Mouse (Mus musculus) limb, embryonic 10.5 days (tissue): Measurements from ENCODE around the gene Smarca5. TPM values are rescaled to one million over a fixed set of nuclear protein-coding genes. Genes with fewer than 3 reads are reported as not detected.
A peak's percentile ranks its signal among the peaks of the same experiment; 100 is the strongest.

Experiments used
- DNase-seq: peaks from one replicate; pipeline ENCODE4 v3.0.0-alpha.2; 2017; ENCODE audit warnings: low spot score
- H3K27ac ChIP-seq: fragments of 300-500 bp; sonication (generic); 2 replicates; pipeline ENCODE4 v1.5.1; 2016; ENCODE audit warnings: mild to moderate bottlenecking
- H3K27me3 ChIP-seq: fragments of 300-500 bp; sonication (generic); 2 replicates; pipeline ENCODE4 v1.6.1; 2016; ENCODE audit warnings: low read depth, mild to moderate bottlenecking; ENCODE audit not compliant: poor library complexity, severe bottlenecking
- H3K36me3 ChIP-seq: fragments of 300-500 bp; sonication (generic); 2 replicates; pipeline ENCODE4 v1.6.1; 2016; ENCODE audit warnings: mild to moderate bottlenecking, moderate library complexity
- H3K4me1 ChIP-seq: fragments of 300-500 bp; sonication (generic); 2 replicates; pipeline ENCODE4 v1.6.1; 2016
- H3K4me3 ChIP-seq: fragments of 300-500 bp; sonication (generic); 2 replicates; pipeline ENCODE4 v1.5.1; 2016; ENCODE audit warnings: mild to moderate bottlenecking, moderate library complexity
- H3K9me3 ChIP-seq: fragments of 300-500 bp; sonication (generic); replicated peaks from 2 replicates; pipeline ENCODE4 v1.6.1; 2016; ENCODE audit warnings: mild to moderate bottlenecking
- WGBS: fragments of 180-500 bp; shearing (Covaris S2); methylation state at CpG from one replicate; pipeline ENCODE4 v1.1.7; 2016; 5-methylcytosine and 5-hydroxymethylcytosine counted together
- polyA plus RNA-seq: library from polyadenylated mRNA; unstranded; fragments of >200 nt; fragmentation: Nextera tagmentation; extraction: Ambion mirVana; gene quantifications from 2 replicates; pipeline ENCODE4 v1.2.1, GENCODE M21; 2016

Gene Smarca5
- polyA plus RNA-seq, 1 experiment from 2014 or later: 110 TPM

DNA sequence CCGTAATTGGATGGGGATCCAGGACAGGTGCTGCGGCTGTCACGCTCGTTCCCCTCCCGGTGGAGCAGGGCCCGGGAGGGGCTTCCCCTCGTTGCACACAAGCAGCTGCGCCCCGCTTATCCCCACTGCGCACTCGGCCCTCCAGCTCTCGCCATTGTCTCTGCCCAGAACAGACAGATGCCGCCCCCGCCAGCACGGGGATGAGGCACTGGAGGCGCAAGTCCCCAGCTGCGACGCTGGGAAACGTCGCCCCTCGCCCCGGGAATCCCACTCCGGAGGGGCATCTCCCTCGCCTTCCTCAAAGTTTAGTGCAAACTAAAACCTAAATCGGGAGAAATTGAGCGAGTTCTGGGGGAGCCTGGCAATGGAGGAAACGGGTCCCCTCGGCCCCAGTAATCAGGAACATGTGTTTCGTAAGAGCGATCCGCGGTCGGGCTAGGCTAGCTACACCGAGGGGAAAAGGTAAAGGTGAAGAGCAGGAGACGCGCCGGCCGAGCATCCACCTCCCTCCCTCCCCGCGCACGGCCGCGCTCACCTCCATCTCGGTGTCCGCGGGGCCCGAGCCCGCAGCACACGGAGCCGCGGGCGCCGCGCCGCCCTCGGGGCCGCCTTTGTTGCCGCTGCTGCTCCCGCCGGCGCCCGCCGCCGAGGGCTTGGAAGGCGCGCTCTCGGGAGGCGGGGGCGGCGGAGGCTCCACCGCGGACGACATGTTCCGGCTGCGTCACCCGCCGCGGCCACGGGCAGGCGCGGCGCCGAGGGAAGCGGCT is 726 bp downstream of the Smarca5 start:
- H3K36me3 ChIP-seq: peaks cover 27% of the 10 kb centered on the region
- peak overlapping the region; percentile 93 for H3K4me3 ChIP-seq
- DNase-seq: peak; percentile 74
- H3K9me3 ChIP-seq: no peaks in the 10 kb centered on the region
- peaks cover 8% of the 10 kb centered on the region for H3K4me1 ChIP-seq
- H3K27me3 ChIP-seq: no peaks in the 10 kb centered on the region
- under 1% methylated on average over 77 of the region's 84 CpGs for WGBS
- H3K27ac ChIP-seq: peak overlapping the region; percentile 97

DNA sequence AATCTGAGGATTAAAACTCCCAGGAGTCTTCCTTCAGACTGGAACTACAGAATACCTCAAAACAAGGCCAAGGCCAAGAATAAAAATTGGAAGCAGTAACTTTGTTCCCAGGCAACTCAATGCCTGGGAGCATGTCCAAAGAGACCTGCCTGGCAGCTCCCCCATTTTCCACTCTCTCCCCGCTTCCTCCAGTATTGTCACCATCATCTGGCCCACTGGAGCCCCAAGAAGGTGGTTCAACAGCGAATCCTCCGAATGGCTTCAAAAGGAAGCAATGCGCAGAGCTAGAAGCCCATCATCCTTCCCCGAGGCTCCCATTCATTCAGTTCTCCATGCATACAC is 1.3 kb downstream of the Smarca5 start:
- under 1% methylated on average over 5 of the region's 5 CpGs for WGBS
- H3K4me1 ChIP-seq: peaks cover 8% of the 10 kb centered on the region
- no peaks in the 10 kb centered on the region for H3K9me3 ChIP-seq
- H3K27ac ChIP-seq: peak overlapping the region; percentile 97
- peaks cover 33% of the 10 kb centered on the region for H3K36me3 ChIP-seq
- DNase-seq: no peak
- H3K4me3 ChIP-seq: peak overlapping the region; percentile 93
- H3K27me3 ChIP-seq: no peaks in the 10 kb centered on the region

DNA sequence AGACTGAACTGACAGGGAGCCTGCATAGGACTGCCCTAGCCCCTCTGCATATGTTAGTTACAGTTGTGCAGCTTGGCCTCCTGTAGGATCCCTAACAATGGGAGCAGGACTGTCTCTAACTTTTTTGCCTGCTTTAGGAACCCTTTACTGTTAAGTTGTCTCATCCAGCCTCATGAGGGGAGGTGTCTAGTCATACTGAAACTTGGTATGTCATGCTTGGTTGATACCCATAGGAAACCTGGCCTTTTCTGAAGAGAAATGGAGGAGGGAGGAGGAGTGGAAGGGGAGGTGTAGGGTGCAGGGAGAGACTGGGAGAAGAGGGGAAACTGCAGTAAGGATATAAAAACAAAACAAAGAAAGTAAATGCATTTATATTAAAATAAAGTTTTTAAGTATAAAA is 7.0 kb downstream of the Smarca5 start:
- H3K4me3 ChIP-seq: no peak overlapping the region
- H3K9me3 ChIP-seq: no peaks in the 10 kb centered on the region
- no peak for DNase-seq
- peaks cover 90% of the 10 kb centered on the region for H3K36me3 ChIP-seq
- no peaks in the 10 kb centered on the region for H3K27me3 ChIP-seq
- no peak overlapping the region for H3K27ac ChIP-seq
- H3K4me1 ChIP-seq: peaks cover 1% of the 10 kb centered on the region

DNA sequence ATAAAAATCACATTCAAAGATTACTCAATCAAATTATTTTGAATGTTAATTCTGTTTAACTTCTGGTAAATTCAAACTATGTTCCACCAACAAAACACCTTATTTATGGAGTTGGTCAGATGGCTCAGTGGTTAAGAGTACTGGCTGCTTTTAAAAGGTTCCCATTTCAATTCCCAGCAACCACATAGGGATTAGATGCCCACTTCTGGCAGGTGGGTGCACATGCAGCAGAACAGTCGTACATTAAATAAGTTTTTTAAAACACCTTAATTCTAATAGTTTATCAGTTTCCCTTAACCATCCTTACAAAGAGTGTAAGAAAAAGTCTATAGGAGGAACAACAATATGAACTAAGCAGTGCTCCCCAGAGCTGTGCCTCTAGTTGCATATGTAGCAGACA is 24.8 kb downstream of the Smarca5 start:
- Histone ChIP-seq H3K4me3 (no peak overlapping the region), H3K9me3 (no peaks in the 10 kb centered on the region), H3K4me1 (no peaks in the 10 kb centered on the region), H3K27ac (no peak overlapping the region), H3K27me3 (no peaks in the 10 kb centered on the region), H3K36me3 (peaks cover 99% of the 10 kb centered on the region)
- 98% methylated on average over 1 of the region's 1 CpGs for WGBS
- no peak for DNase-seq

DNA sequence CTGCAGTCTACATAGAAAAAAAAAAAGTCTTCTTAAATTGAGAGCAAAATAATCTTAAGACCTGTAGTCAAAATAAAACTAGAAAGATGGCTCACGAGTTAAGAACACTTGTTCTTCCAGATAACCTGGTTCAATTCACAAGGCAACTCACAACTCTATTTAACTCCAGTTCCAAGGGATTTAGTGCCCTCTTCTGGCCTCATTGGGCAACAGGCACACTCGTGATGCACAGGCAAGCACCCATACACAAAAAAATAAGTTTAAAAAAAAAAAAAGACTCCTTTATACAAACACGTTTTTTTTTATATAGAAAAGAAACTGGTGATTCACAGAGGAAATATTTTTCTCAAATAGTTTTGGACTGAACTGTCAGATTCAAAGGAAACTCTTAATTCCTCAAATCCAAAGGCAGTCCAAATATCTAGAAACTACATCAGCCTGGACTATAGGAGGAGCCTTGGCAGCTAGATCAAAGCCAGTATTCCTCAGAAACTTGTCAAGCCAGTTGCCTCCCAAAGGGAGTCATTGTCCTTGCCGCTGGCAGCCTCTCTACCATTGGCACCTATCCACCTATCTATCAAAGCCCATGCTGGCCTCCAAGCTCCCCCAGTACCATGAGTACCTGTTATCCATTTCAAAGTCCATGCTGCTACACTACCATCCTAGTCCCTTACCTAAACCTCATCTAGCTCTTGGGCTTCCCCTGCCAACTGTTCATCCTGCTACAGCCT is 28.5 kb downstream of the Smarca5 start:
- no peaks in the 10 kb centered on the region for H3K9me3 ChIP-seq
- WGBS: 83% methylated on average over 4 of the region's 4 CpGs
- no peaks in the 10 kb centered on the region for H3K27me3 ChIP-seq
- H3K4me1 ChIP-seq: no peaks in the 10 kb centered on the region
- H3K4me3 ChIP-seq: no peak overlapping the region
- no peak for DNase-seq
- H3K27ac ChIP-seq: no peak overlapping the region
- H3K36me3 ChIP-seq: peaks cover 99% of the 10 kb centered on the region

DNA sequence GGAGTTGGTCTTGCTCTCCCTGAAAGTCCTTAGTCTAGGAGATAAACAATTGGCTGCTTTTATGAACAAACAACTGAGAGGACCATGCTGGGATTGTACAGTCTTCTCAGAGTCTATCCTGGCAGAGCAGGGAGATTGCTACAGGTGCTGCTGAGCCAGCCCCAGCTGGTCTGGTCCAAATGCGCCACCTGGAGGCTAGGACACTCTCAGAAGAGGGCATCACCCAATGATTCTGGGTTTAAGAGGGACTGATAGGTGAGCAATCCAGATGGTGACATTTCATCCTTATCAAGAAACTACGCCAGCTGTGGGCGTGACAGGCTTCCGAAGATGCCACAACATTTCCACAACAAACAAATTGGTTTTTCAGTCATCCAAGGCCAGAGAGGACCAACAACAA is 51.2 kb downstream of the Smarca5 start:
- Histone ChIP-seq H3K4me3 (no peak overlapping the region), H3K36me3 (no peaks in the 10 kb centered on the region), H3K4me1 (no peaks in the 10 kb centered on the region), H3K9me3 (no peaks in the 10 kb centered on the region), H3K27ac (no peak overlapping the region), H3K27me3 (no peaks in the 10 kb centered on the region)
- DNase-seq: peak; percentile 74
- 48% methylated on average over 4 of the region's 4 CpGs for WGBS

DNA sequence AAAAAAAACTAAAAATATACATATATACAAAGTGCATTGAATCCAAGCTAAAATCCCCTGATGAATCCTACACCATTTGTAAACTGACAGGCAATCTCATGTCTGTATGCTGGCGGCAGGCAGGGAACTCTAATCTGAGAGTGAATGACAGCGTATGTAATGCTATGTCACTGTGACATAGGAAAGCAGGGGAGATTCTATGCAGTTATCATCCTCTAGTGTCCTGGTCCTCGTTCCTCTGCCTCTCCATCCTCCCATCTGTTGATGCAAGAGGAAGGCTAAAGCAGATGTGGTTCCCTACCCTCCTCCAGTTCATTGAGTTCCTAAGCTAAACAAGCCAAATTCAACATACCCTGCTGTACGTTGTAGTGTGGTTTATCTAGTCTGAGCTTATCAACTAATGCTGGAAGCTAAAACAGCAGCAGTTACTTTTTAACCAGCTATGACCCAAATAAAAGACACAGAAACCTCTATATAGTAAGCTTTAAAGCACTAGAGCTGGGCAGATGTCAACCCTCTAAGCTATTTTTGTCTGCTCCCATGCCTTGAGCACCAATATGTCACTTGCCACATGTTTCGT is 55.5 kb downstream of the Smarca5 start:
- Histone ChIP-seq H3K27me3 (no peaks in the 10 kb centered on the region), H3K27ac (no peak overlapping the region), H3K4me1 (no peaks in the 10 kb centered on the region), H3K4me3 (no peak overlapping the region), H3K9me3 (no peaks in the 10 kb centered on the region), H3K36me3 (no peaks in the 10 kb centered on the region)
- 88% methylated on average over 5 of the region's 5 CpGs for WGBS
- no peak for DNase-seq

DNA sequence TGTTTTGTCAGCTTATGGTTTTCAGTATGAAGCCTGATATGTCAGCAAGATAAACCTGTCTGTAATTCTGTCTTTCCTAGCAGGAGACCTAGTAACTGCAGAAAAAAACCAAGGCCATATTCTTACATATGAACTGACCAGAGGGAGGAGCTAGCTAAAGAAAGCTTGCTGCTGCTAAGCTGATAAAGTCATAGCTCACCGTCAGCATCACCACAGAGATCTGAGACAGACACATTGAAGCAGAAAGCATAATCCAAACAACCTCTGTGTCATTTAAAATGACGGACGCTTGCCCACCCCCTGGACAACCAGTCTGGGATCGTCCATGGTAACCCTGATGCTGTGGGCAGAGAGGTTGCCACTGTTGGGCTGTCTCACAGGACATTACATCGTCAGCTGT is 56.7 kb downstream of the Smarca5 start:
- DNase-seq: no peak
- Histone ChIP-seq H3K9me3 (no peaks in the 10 kb centered on the region), H3K27ac (no peak overlapping the region), H3K4me3 (no peak overlapping the region), H3K4me1 (no peaks in the 10 kb centered on the region), H3K27me3 (no peaks in the 10 kb centered on the region), H3K36me3 (no peaks in the 10 kb centered on the region)
- WGBS: 88% methylated on average over 5 of the region's 5 CpGs

DNA sequence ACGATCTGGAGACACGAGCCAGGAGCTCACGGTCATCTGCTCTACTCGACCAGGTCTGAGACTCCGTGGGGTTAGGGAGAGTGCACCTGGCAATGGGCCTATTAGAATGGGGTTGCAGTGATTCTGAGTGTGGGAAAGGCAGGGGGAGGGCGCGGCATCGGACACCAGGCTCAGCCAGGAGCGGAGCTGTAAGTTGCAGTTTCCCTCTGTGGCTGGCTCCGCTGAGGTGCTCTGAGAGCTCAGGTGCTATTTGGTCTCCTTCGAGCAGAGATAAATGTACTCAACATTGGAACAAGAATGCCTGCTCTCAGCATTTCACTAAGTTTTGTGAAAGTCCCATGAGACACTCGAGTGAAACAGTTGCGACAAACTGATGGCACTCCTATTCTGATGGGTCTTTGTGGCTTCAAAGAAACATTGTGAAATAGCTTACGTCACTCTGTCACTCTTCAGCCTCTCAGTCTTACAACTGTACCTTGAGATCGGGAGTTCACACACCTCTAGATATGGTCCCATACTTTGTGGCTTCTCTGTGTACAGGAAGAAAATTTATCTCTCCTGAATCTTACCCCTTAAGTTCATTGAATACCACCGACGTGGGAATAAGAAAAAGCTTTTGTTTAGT is 69.9 kb downstream of the Smarca5 start:
- no peaks in the 10 kb centered on the region for H3K9me3 ChIP-seq
- DNase-seq: peak; percentile 23
- H3K36me3 ChIP-seq: no peaks in the 10 kb centered on the region
- 78% methylated on average over 17 of the region's 17 CpGs for WGBS
- H3K27ac ChIP-seq: no peak overlapping the region
- no peaks in the 10 kb centered on the region for H3K4me1 ChIP-seq
- H3K4me3 ChIP-seq: no peak overlapping the region
- no peaks in the 10 kb centered on the region for H3K27me3 ChIP-seq

DNA sequence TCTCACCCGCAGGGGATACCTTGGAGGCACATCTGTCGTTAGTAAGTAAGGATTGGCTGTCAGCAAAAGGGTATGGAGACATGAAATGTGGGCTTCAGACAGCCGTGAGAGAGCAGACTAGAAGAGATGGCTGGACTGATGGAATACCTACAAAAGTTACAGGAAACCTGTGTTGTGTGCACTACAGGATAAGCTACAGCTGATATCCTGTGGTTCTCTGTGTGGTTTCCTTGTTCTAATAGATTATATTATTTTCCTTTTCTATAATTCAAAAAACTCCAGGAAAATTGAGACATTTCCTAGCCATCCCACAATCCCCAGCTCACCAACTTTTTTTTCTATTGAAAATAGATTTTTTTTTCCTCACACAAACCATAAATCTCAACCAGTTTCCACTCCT is 75.8 kb downstream of the Smarca5 start:
- DNase-seq: peak; percentile 12
- H3K27me3 ChIP-seq: no peaks in the 10 kb centered on the region
- no peaks in the 10 kb centered on the region for H3K36me3 ChIP-seq
- no peak overlapping the region for H3K4me3 ChIP-seq
- H3K9me3 ChIP-seq: no peaks in the 10 kb centered on the region
- 78% methylated on average over 3 of the region's 3 CpGs for whole genome bisulfite sequencing
- no peak overlapping the region for H3K27ac ChIP-seq
- H3K4me1 ChIP-seq: no peaks in the 10 kb centered on the region

DNA sequence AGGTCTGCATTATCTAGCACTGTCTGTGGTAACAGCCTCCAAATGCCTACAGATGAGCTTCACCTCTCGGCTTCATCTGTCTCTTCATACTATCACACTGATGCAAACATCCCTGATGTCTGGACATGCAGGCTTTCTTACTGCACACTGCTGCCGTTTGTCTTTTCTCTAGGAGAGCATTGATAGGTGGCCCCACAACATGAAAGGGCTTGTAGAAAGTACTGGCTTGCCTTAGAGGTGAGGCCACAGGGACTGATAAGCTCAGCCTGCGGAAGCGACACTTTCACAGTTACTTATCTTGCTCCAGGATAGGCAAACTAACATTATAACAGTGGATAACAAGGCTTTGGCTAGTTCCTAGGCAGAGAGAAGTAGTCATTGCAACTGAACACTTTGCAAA is 78.2 kb downstream of the Smarca5 start:
- Histone ChIP-seq H3K36me3 (no peaks in the 10 kb centered on the region), H3K27ac (no peak overlapping the region), H3K9me3 (no peaks in the 10 kb centered on the region), H3K4me3 (no peak overlapping the region), H3K27me3 (no peaks in the 10 kb centered on the region), H3K4me1 (peaks cover 5% of the 10 kb centered on the region)
- 72% methylated on average over 4 of the region's 4 CpGs for WGBS
- peak; percentile 16 for DNase-seq

DNA sequence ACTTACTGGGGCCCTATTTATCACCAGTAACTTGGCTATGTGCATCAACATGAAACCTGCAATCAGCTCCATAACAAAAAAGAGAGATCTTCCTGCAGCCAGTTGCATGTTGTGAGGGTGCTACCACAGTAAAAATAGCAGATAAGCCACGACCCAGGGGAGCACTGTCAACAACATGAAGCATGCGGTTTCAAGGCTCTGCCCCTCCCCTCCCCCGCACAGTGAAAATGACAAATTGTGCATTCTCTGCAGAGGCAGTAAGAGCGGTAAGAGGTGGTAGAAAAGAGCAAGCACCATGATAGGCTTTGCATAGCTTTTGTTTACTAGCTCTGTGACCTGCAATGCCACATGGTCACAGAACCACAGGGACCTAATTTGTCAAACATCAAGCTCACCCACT is 81.7 kb downstream of the Smarca5 start:
- Histone ChIP-seq H3K4me3 (no peak overlapping the region), H3K27me3 (no peaks in the 10 kb centered on the region), H3K27ac (no peak overlapping the region), H3K4me1 (peaks cover 5% of the 10 kb centered on the region), H3K9me3 (no peaks in the 10 kb centered on the region), H3K36me3 (no peaks in the 10 kb centered on the region)
- WGBS: 45% methylated on average over 4 of the region's 4 CpGs
- DNase-seq: no peak
